Mouse (Mus musculus): ENCODE measurements at regions not wholly inside any gene's neighbourhood (a gene's known extent, or its start where the extent isn't known, plus 50 kb on each side); places are given as distances from the start of the nearest gene placed in this dataset.
A peak's percentile ranks its signal among the peaks of the same experiment; 100 is the strongest.

- no peak for DNase-seq (ENCODE audit: low spot score)
These were observed 198.6 kb upstream of the Tprg start for GRCm38 (mm10) chr16:25087741-25088648.

DNA sequence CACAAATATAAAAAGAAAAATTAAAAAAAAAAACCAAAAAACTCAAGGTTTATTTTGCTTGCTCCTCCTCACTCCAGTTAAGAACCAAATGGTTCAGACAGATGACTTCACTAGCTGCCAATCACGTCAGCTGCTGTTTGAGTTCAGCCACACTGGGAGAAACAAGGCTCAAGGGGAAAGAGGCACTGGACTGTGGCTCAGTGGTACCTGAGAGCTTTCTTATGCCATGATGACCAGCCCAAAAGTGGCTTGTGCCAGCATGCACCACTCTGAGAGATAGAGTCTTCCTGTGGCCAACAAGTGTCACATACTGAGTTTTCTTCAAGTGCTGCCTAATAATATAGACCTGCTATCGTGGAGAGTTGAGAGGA lies 198.0 kb upstream of the Tprg start:
- DNase-seq (ENCODE audit: low spot score) = no peak

GRCm38 (mm10) chr16:25104165-25104564 lies 182.5 kb upstream of the Tprg start:
- DNase-seq (ENCODE audit: low spot score) = no peak

GRCm38 (mm10) chr16:25104603-25105002 lies 182.0 kb upstream of the Tprg start:
- DNase-seq (ENCODE audit: low spot score) = no peak

DNA sequence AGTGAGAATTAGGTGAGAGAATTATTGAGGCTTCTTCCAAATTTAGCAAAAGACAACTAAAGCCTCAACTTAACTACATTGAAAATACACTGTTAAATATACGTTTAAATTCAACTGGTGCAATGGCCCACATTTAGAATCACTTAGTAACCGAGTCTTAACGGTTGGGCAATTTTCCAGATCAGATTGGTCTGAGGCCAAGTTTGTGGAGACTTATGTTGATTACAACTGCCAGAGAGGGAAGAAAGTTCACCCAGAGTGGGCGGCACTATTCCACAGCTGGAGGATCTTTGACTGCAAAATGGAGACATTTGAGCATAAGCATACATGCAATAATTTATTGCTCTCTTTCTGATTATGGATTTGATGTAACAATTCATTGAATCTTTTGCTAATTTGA lies 146.5 kb upstream of the Tprg start:
- no peak for DNase-seq (ENCODE audit: low spot score)

- DNase-seq (ENCODE audit: low spot score) = no peak
These were observed 139.1 kb upstream of the Tprg start for GRCm38 (mm10) chr16:25147486-25147885.

DNA sequence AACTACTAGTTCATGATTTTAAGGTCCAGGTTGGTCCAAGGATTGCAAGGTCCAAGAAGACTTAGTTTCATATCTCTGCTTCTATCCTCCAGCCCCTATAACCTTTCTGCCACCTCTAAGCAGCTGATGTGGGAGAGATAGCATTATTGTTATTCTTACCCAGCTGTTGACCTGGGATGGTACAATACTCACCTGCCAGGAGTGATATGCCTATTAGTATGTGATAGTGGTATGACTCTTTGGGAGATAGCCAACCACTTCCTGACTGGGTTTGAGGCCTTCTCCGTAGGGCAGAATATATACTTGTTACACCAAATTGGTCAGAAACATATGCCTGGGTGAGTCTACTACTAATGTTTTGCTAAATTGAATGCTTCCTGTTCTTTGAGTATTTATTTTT lies 137.4 kb upstream of the Tprg start:
- DNase-seq (ENCODE audit: low spot score) = no peak

GRCm38 (mm10) chr16:25176870-25177269 lies 109.7 kb upstream of the Tprg start:
- DNase-seq (ENCODE audit: low spot score) = no peak

- no peak for DNase-seq (ENCODE audit: low spot score)
These were observed 108.6 kb upstream of the Tprg start for GRCm38 (mm10) chr16:25178055-25178454.

DNA sequence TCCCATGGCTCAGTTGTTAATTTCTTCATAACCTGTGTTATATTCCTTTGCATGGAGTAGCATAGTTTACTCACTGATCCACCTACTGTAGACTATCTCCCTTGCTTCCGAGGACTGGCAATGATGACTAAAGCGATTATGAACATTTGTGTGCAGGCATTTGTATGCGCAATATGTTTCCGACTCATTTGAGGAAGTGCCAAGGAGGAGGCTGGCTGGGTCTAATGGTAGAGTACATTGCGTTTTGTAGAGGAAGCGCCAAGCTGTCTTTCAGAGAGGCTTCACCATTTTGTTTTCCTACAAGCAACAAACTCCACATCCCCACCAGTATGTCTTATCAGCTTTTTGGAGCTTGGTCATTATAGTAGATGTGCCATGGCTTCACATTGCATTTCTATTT lies 104.7 kb upstream of the Tprg start:
- DNase-seq (ENCODE audit: low spot score) = no peak

DNA sequence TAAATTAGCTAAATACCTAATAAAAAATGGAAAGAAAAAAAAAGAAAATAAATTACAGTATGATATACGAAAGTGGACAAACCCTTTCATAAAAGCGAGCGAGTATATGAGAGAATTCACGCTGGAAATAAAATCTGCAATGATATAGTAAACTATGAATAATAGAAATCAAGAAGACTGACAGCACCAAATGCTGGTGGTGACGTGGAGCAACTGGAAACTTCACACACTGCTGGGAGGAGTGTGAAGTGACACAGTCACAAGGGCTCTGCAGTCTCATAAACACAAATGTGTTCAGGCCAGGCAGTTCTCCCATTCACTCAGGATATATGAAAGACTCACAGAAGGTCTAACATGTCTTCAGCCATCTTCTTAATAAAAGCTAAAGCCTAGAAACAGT lies 89.5 kb upstream of the Tprg start:
- no peak for DNase-seq (ENCODE audit: low spot score)

DNA sequence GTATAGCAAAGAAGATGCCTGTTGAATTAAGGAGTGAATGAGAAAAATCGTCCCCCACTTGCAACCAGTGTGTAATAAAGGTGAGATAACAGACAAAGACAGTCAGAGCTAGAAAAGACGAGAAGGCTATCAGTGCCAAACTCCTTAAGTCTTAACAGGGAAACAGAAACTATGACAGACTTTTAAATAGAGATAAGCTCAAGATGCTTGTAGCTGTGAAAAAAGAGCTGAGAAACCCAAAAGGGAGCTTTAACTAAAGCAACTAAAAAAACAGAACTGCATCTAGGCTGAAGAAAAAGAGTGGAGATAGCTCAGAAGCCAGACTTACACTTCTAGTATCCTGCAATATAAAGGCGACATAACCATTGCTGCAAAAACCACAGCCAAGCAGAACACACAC lies 87.8 kb upstream of the Tprg start:
- no peak for DNase-seq (ENCODE audit: low spot score)

GRCm38 (mm10) chr16:25199984-25200383 lies 86.6 kb upstream of the Tprg start:
- DNase-seq (ENCODE audit: low spot score) = no peak

- no peak for DNase-seq (ENCODE audit: low spot score)
These were observed 85.4 kb upstream of the Tprg start for GRCm38 (mm10) chr16:25201094-25201770.

GRCm38 (mm10) chr16:25213250-25213649 lies 73.4 kb upstream of the Tprg start:
- DNase-seq (ENCODE audit: low spot score) = no peak

- DNase-seq (ENCODE audit: low spot score) = peak; percentile 76
These were observed 66.1 kb upstream of the Tprg start for GRCm38 (mm10) chr16:25220552-25220951.

DNA sequence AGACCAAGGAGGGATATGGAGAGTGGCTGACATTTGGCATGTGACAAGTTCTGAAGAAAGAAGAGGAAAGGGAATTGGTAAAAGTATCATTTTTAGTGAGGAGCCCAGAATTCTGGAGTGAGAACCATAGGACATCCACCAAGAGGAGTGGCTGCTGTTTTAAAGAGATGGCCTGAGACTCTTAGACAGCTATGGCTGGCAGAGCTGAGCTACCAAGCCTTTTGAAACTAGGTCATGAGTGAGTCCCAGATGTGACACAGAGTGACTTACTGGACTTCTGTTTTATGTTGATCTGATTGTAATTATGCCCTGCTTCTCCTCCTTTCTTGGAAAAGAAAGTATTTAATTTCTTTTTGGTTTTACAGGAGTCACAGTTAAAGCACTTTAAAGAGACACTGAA lies 61.8 kb upstream of the Tprg start:
- DNase-seq (ENCODE audit: low spot score) = no peak
